Mouse (Mus musculus): ENCODE measurements around the gene Lrmda.

DNA sequence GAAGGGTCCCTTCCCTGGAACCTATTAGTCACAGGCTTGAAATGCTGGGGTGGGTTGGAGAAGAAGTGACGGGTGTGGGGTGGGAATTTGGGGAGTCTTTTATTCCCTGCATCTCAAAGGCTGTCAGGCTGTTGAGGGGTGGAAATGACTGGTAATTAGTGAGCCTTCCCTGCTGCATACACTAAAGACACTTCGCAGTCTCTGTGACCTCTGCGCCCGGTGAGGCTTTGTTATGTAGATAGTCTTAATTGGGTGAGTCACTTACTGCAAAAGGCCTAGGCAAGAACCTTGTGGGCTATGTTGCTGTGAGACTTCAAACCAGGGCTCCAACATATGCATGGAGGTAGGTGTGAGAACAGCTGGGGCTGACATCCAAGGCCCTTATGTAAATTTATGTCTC, 14.6 kb upstream of the Lrmda start:
- no peak for TF ChIP-seq CTCF (IDR thresholded peaks at IDR 0.05; ENCODE audit: extremely low read depth, insufficient read depth, low read length)
- TF ChIP-seq POLR2A (IDR thresholded peaks at IDR 0.05; ENCODE audit: extremely low read depth, insufficient read depth, low read length), result no peak
